Mouse (Mus musculus) lung, adult 2 months (tissue): ENCODE measurements around the gene Ccnf. TPM values are rescaled to one million over a fixed set of nuclear protein-coding genes. Genes with fewer than 3 reads are reported as not detected.
A peak's percentile ranks its signal among the peaks of the same experiment; 100 is the strongest.

ENCODE experiments used
- DNase-seq: peaks from one replicate; pipeline ENCODE4 v3.0.0; 2022
- H3K4me1 ChIP-seq: fragments of 200-500 bp; 2 replicates; pipeline ENCODE4 v1.6.1; 2011; ENCODE audit warnings: low read length; ENCODE audit not compliant: control insufficient read depth, insufficient read depth
- H3K4me3 ChIP-seq: fragments of 200-500 bp; replicated peaks from 2 replicates; pipeline ENCODE3; 2011; ENCODE audit warnings: low read depth, mild to moderate bottlenecking, control low read depth, low read length; ENCODE audit errors: extremely low read depth
- CTCF ChIP-seq: fragments of 200-500 bp; IDR thresholded peaks from 2 replicates; pipeline ENCODE4 v1.5.1; 2011; ENCODE audit warnings: mild to moderate bottlenecking, low read length, control low read depth; ENCODE audit not compliant: insufficient read depth
- POLR2A ChIP-seq: fragments of 200-500 bp; IDR thresholded peaks from 2 replicates; pipeline ENCODE4 v1.6.1; 2011; ENCODE audit warnings: low read depth, mild to moderate bottlenecking, control low read depth, low read length, borderline replicate concordance; ENCODE audit errors: extremely low read depth
- WGBS: fragments of 180-500 bp; shearing (Covaris S2); methylation state at CpG from one replicate; pipeline ENCODE4 v1.1.7; 2018; 5-methylcytosine and 5-hydroxymethylcytosine counted together
- polyA plus RNA-seq: library from polyadenylated mRNA; depleted of rRNA; stranded (reverse); fragments of >200 nt; gene quantifications from 2 replicates; pipeline ENCODE4 v1.2.3, GENCODE M21; 2012; rRNA removed

The Ccnf gene
- polyA plus RNA-seq, 1 experiment = 2.9 TPM

- DNase-seq = no peak
- no peak for TF ChIP-seq POLR2A
- no peak for TF ChIP-seq CTCF
- Histone ChIP-seq H3K4me1 (no peaks in the 10 kb centered on the region), H3K4me3 (no peak overlapping the region)
- WGBS = 79% methylated on average over 5 of the region's 5 CpGs
These were observed 57.5 kb downstream of the Ccnf start for GRCm38 (mm10) chr17:24193769-24194168.

GRCm38 (mm10) chr17:24193268-24193667 lies 58.0 kb downstream of the Ccnf start:
- no peak for TF ChIP-seq CTCF
- TF ChIP-seq POLR2A = no peak

GRCm38 (mm10) chr17:24192848-24193247 lies 58.4 kb downstream of the Ccnf start:
- Histone ChIP-seq H3K4me1 (no peaks in the 10 kb centered on the region), H3K4me3 (no peak overlapping the region)
- WGBS = 72% methylated on average over 8 of the region's 8 CpGs
- DNase-seq = no peak
- no peak for TF ChIP-seq CTCF

More at GRCm38 (mm10) chr17:24193268-24193667, 58.0 kb downstream of the Ccnf start:
- DNase-seq = no peak
- H3K4me1 ChIP-seq = no peaks in the 10 kb centered on the region
- H3K4me3 ChIP-seq = no peak overlapping the region
- WGBS = 92% methylated on average over 8 of the region's 8 CpGs

- 79% methylated on average over 4 of the region's 4 CpGs for WGBS
- no peak for DNase-seq
- Histone ChIP-seq H3K4me1 (no peaks in the 10 kb centered on the region), H3K4me3 (no peak overlapping the region)
- TF ChIP-seq POLR2A = no peak
- no peak for TF ChIP-seq CTCF
These were observed 59.8 kb downstream of the Ccnf start for GRCm38 (mm10) chr17:24191481-24191880.

- no peak for DNase-seq
- WGBS = 80% methylated on average over 2 of the region's 2 CpGs
- Histone ChIP-seq H3K4me3 (no peak overlapping the region), H3K4me1 (no peaks in the 10 kb centered on the region)
- TF ChIP-seq CTCF (no peak), POLR2A (no peak)
These were observed 60.4 kb downstream of the Ccnf start for GRCm38 (mm10) chr17:24190934-24191333.

GRCm38 (mm10) chr17:24174259-24174658 lies 77.0 kb downstream of the Ccnf start:
- WGBS = 74% methylated on average over 3 of the region's 3 CpGs
- DNase-seq = no peak
- H3K4me3 ChIP-seq = no peak overlapping the region
- no peaks in the 10 kb centered on the region for H3K4me1 ChIP-seq
- TF ChIP-seq CTCF (no peak), POLR2A (no peak)

- Histone ChIP-seq H3K4me1 (no peaks in the 10 kb centered on the region), H3K4me3 (no peak overlapping the region)
- TF ChIP-seq CTCF (peak; percentile 77), POLR2A (no peak)
- DNase-seq = peak; percentile 57
- WGBS = 2% methylated on average over 3 of the region's 3 CpGs
These were observed 77.9 kb downstream of the Ccnf start for GRCm38 (mm10) chr17:24173423-24173822.

Other genes with a start within 250 kb of the Ccnf start
- 0.24 and 12.9 TPM in 2 replicates for gene Prss27, start 213.3 kb downstream of the Ccnf start, polyA plus RNA-seq
- gene Kctd5, start 178.0 kb downstream of the Ccnf start, polyA plus RNA-seq = 28.4 and 30.3 TPM in 2 replicates
- 16.4 and 19.8 TPM in 2 replicates for gene Pdpk1, start 100.6 kb downstream of the Ccnf start, polyA plus RNA-seq
- 58.3 and 58.8 TPM in 2 replicates for gene Amdhd2, start 87.7 kb downstream of the Ccnf start, polyA plus RNA-seq
- 880 and 1,077 TPM in 2 replicates for gene Atp6v0c, start 81.8 kb downstream of the Ccnf start, polyA plus RNA-seq
- gene Tbc1d24, start 45.9 kb downstream of the Ccnf start, polyA plus RNA-seq = 13.9 and 30.2 TPM in 2 replicates
- 8.2 and 10.4 TPM in 2 replicates for gene Ntn3, start 42.0 kb downstream of the Ccnf start, polyA plus RNA-seq
- gene Tedc2, start 30.6 kb downstream of the Ccnf start, polyA plus RNA-seq = 7.7 and 12.7 TPM in 2 replicates
- gene Abca17, start 99.6 kb upstream of the Ccnf start, polyA plus RNA-seq = 0.40 and 0.78 TPM in 2 replicates
- 231 and 262 TPM in 2 replicates for gene Abca3, start 100.5 kb upstream of the Ccnf start, polyA plus RNA-seq
- 83.2 and 101 TPM in 2 replicates for gene Rnps1, start 163.1 kb upstream of the Ccnf start, polyA plus RNA-seq
- 70.0 and 78.3 TPM in 2 replicates for gene Eci1, start 175.2 kb upstream of the Ccnf start, polyA plus RNA-seq
- gene Dnase1l2, start 191.6 kb upstream of the Ccnf start, polyA plus RNA-seq = 7.7 and 22.4 TPM in 2 replicates
- gene E4f1, start 218.8 kb upstream of the Ccnf start, polyA plus RNA-seq = 85.9 and 90.1 TPM in 2 replicates
- 39.5 and 46.2 TPM in 2 replicates for gene Pgp, start 218.9 kb upstream of the Ccnf start, polyA plus RNA-seq
- gene Bricd5, start 222.4 kb upstream of the Ccnf start, polyA plus RNA-seq = 0.15 and 0.43 TPM in 2 replicates
- 27.5 and 43.2 TPM in 2 replicates for gene Mlst8, start 227.6 kb upstream of the Ccnf start, polyA plus RNA-seq
- 1.7 and 2.1 TPM in 2 replicates for gene Caskin1, start 237.1 kb upstream of the Ccnf start, polyA plus RNA-seq